Mouse (Mus musculus): ENCODE results near the gene Esrrb.

DNA sequence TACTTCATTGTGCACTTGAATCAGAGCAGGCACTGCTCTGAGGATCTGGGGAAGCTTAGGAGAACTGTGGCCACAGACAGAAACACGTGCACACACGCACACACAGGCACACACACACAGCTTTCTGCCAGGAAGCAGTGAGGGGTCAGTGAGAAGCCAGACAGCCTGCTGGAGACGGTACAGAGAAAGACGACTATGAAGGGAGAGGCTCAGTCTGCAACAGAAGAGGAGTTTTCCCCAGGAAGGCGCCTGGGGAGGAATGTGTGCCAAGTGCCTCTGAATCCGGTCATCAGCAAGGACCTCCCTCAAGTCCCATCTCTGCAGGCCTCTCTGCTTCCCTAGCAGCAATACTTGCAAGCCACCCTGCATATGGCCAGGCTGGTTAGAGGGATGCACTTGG lies 1.5 kb upstream of the Esrrb start:
- TF ChIP-seq CTCF (IDR thresholded peaks at IDR 0.05) (no peak), POLR2A (IDR thresholded peaks at IDR 0.05; ENCODE audit: insufficient read depth, low read depth, low read length) (no peak), EP300 (IDR thresholded peaks at IDR 0.05; ENCODE audit: insufficient read depth, low read depth, low read length) (no peak)
